Mouse (Mus musculus): ENCODE measurements around the gene Zfp593.

DNA sequence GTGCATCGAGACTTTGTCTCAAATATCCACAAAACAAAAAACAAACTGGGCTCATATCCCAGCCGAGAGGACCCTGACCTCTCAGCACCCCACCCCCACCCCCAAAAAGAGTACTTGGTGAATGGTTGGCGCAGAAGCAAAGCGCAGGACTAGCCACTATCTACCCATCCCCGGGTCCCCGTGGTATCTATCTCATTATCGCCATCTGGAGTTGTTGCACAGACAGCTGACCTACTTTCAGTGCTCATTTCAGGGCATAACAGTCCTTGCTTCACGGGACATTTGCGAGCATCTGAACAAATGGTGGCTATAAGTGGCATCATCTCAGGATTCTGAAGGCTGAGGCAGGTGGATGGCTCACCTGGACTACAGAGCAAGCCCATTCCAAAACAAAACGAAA is 6.7 kb downstream of the Zfp593 start:
- TF ChIP-seq CTCF (IDR thresholded peaks at IDR 0.05; ENCODE audit: low read depth) = no peak
- no peak for TF ChIP-seq EP300 (IDR thresholded peaks at IDR 0.05; ENCODE audit: low read depth)

All from heart, postnatal 0 days (tissue).